Mouse (Mus musculus) limb, embryonic 11.5 days (tissue): Measurements from ENCODE around the gene Pdzrn3. TPM values are rescaled to one million over a fixed set of nuclear protein-coding genes. Genes with fewer than 3 reads are reported as not detected.

Experiments
- ATAC-seq: fragments of 200-750 bp; cut with Nextera tagmentation; 2 replicates; pipeline ENCODE4 v1.8.0; 2017; ENCODE audit warnings: low read depth; ENCODE audit not compliant: insufficient number of reproducible peaks, low FRiP score, low TSS enrichment
- DNase-seq: peaks from one replicate; pipeline ENCODE4 v3.0.0-alpha.2; 2015; ENCODE audit warnings: low spot score
- H3K27ac ChIP-seq: fragments of 300-500 bp; sonication (generic); replicated peaks from 2 replicates; pipeline ENCODE4 v1.5.1; 2014; ENCODE audit warnings: low read depth, mild to moderate bottlenecking, low read length
- H3K27me3 ChIP-seq: fragments of 300-500 bp; sonication (generic); 2 replicates; pipeline ENCODE4 v1.6.1; 2014; ENCODE audit warnings: mild to moderate bottlenecking, low read length, mixed read lengths; ENCODE audit not compliant: control insufficient read depth, insufficient read depth
- H3K36me3 ChIP-seq: fragments of 300-500 bp; sonication (generic); 2 replicates; pipeline ENCODE4 v1.6.1; 2014; ENCODE audit warnings: mild to moderate bottlenecking, low read length, moderate library complexity, mixed read lengths; ENCODE audit not compliant: control insufficient read depth, insufficient read depth
- H3K4me1 ChIP-seq: fragments of 300-500 bp; sonication (generic); 2 replicates; pipeline ENCODE4 v1.6.1; 2014; ENCODE audit warnings: low read length, mixed read lengths; ENCODE audit not compliant: control insufficient read depth, insufficient read depth
- H3K4me2 ChIP-seq: fragments of 300-500 bp; sonication (generic); 2 replicates; pipeline ENCODE4 v1.6.1; 2014; ENCODE audit warnings: low read depth, mild to moderate bottlenecking, moderate library complexity; ENCODE audit not compliant: severe bottlenecking
- H3K4me3 ChIP-seq: fragments of 300-500 bp; sonication (generic); 2 replicates; pipeline ENCODE4 v1.5.1; 2014; ENCODE audit warnings: low read depth, low read length
- H3K9ac ChIP-seq: fragments of 300-500 bp; sonication (generic); 2 replicates; pipeline ENCODE4 v1.6.1; 2014; ENCODE audit warnings: mild to moderate bottlenecking, low read length
- H3K9me3 ChIP-seq: fragments of 300-500 bp; sonication (generic); 2 replicates; pipeline ENCODE4 v1.6.1; 2016; ENCODE audit warnings: low read length; ENCODE audit not compliant: control insufficient read depth
- WGBS: fragments of 180-500 bp; shearing (Covaris S2); extraction: QIAGEN DNeasy Blood & Tissue Kit; methylation state at CpG from one replicate; pipeline ENCODE4 v1.1.7; 2014; 5-methylcytosine and 5-hydroxymethylcytosine counted together
- polyA plus RNA-seq: library from polyadenylated mRNA; unstranded; fragments of >200 nt; fragmentation: Nextera tagmentation; extraction: Ambion mirVana; gene quantifications from 2 replicates; pipeline ENCODE4 v1.2.1, GENCODE M21; 2014

Pdzrn3 gene
- polyA plus RNA-seq, 1 experiment from 2014 or later, result 11.1 TPM

- H3K27ac ChIP-seq, result no peak overlapping the region
- DNase-seq, result no peak
- H3K4me1 ChIP-seq, result peaks cover 36% of the 10 kb centered on the region
- ATAC-seq, result no peak
- 56% methylated on average over 2 of the region's 2 CpGs for WGBS
- no peaks in the 10 kb centered on the region for H3K27me3 ChIP-seq
- H3K9me3 ChIP-seq, result no peaks in the 10 kb centered on the region
- H3K4me2 ChIP-seq, result no peak overlapping the region
- H3K4me3 ChIP-seq, result no peak overlapping the region
- H3K36me3 ChIP-seq, result no peaks in the 10 kb centered on the region
- H3K9ac ChIP-seq, result no peak overlapping the region
These were observed 87.5 kb downstream of the Pdzrn3 start for GRCm38 (mm10) chr6:101290160-101290559.

- Histone ChIP-seq H3K4me1 (peaks cover 34% of the 10 kb centered on the region), H3K4me3 (no peak overlapping the region), H3K27ac (no peak overlapping the region), H3K9me3 (no peaks in the 10 kb centered on the region), H3K36me3 (no peaks in the 10 kb centered on the region), H3K27me3 (no peaks in the 10 kb centered on the region), H3K9ac (no peak overlapping the region), H3K4me2 (no peak overlapping the region)
- DNase-seq, result no peak
- WGBS, result 68% methylated on average over 4 of the region's 4 CpGs
- no peak for ATAC-seq
These were observed 88.3 kb downstream of the Pdzrn3 start for GRCm38 (mm10) chr6:101289428-101289827.

- H3K9me3 ChIP-seq, result no peaks in the 10 kb centered on the region
- H3K36me3 ChIP-seq, result no peaks in the 10 kb centered on the region
- H3K27ac ChIP-seq, result no peak overlapping the region
- H3K4me1 ChIP-seq, result peaks cover 33% of the 10 kb centered on the region
- no peak overlapping the region for H3K9ac ChIP-seq
- DNase-seq (no peak), ATAC-seq (0 out of 2 replicates have a peak, but pooled peaks have one; percentile 33)
- 38% methylated on average over 5 of the region's 5 CpGs for WGBS
- no peak overlapping the region for H3K4me3 ChIP-seq
- H3K27me3 ChIP-seq, result no peaks in the 10 kb centered on the region
- no peak overlapping the region for H3K4me2 ChIP-seq
These were observed 90.0 kb downstream of the Pdzrn3 start for GRCm38 (mm10) chr6:101287566-101288173.

- Histone ChIP-seq H3K9ac (no peak overlapping the region), H3K4me3 (no peak overlapping the region), H3K27me3 (no peaks in the 10 kb centered on the region), H3K9me3 (no peaks in the 10 kb centered on the region), H3K4me1 (peaks cover 35% of the 10 kb centered on the region), H3K27ac (no peak overlapping the region), H3K4me2 (no peak overlapping the region), H3K36me3 (no peaks in the 10 kb centered on the region)
- ATAC-seq (no peak), DNase-seq (no peak)
- WGBS, result 79% methylated on average over 2 of the region's 2 CpGs
These were observed 90.6 kb downstream of the Pdzrn3 start for GRCm38 (mm10) chr6:101287077-101287476.

GRCm38 (mm10) chr6:101284368-101284955, 93.2 kb downstream of the Pdzrn3 start:
- Histone ChIP-seq H3K4me3 (no peak overlapping the region), H3K27me3 (no peaks in the 10 kb centered on the region), H3K4me2 (no peak overlapping the region), H3K9ac (no peak overlapping the region), H3K36me3 (no peaks in the 10 kb centered on the region), H3K27ac (no peak overlapping the region), H3K4me1 (peaks cover 45% of the 10 kb centered on the region), H3K9me3 (no peaks in the 10 kb centered on the region)
- DNase-seq, result no peak
- ATAC-seq, result no peak
- 30% methylated on average over 6 of the region's 6 CpGs for WGBS

GRCm38 (mm10) chr6:101283891-101284290, 93.8 kb downstream of the Pdzrn3 start:
- Histone ChIP-seq H3K4me1 (peaks cover 42% of the 10 kb centered on the region), H3K4me3 (no peak overlapping the region), H3K27me3 (no peaks in the 10 kb centered on the region), H3K9ac (0 out of 2 replicates have a peak overlapping the region, but pooled peaks have one; percentile 7), H3K9me3 (no peaks in the 10 kb centered on the region), H3K4me2 (0 out of 2 replicates have a peak overlapping the region, but pooled peaks have one; percentile 2), H3K27ac (no peak overlapping the region), H3K36me3 (no peaks in the 10 kb centered on the region)
- ATAC-seq (no peak), DNase-seq (no peak)
- 46% methylated on average over 3 of the region's 3 CpGs for whole genome bisulfite sequencing

- Histone ChIP-seq H3K27ac (no peak overlapping the region), H3K4me3 (no peak overlapping the region), H3K36me3 (no peaks in the 10 kb centered on the region), H3K4me1 (peaks cover 40% of the 10 kb centered on the region), H3K9ac (no peak overlapping the region), H3K4me2 (no peak overlapping the region), H3K27me3 (no peaks in the 10 kb centered on the region), H3K9me3 (no peaks in the 10 kb centered on the region)
- ATAC-seq, result no peak
- 30% methylated on average over 3 of the region's 3 CpGs for WGBS
- no peak for DNase-seq
These were observed 96.1 kb downstream of the Pdzrn3 start for GRCm38 (mm10) chr6:101281644-101282043.

GRCm38 (mm10) chr6:101280811-101281218, 96.9 kb downstream of the Pdzrn3 start:
- Histone ChIP-seq H3K4me3 (no peak overlapping the region), H3K9me3 (no peaks in the 10 kb centered on the region), H3K36me3 (no peaks in the 10 kb centered on the region), H3K4me2 (peak overlapping the region; percentile 22), H3K9ac (no peak overlapping the region), H3K27ac (0 out of 2 replicates have a peak overlapping the region, but pooled peaks have one; percentile 42), H3K4me1 (peaks cover 40% of the 10 kb centered on the region), H3K27me3 (no peaks in the 10 kb centered on the region)
- ATAC-seq (peak; percentile 55; the same call in 1 of the 2 replicates), DNase-seq (peak; percentile 63)
- WGBS, result 6% methylated on average over 9 of the region's 9 CpGs
